ENCODE assay signal across 7 mouse cellular contexts in the genomic region with DNA sequence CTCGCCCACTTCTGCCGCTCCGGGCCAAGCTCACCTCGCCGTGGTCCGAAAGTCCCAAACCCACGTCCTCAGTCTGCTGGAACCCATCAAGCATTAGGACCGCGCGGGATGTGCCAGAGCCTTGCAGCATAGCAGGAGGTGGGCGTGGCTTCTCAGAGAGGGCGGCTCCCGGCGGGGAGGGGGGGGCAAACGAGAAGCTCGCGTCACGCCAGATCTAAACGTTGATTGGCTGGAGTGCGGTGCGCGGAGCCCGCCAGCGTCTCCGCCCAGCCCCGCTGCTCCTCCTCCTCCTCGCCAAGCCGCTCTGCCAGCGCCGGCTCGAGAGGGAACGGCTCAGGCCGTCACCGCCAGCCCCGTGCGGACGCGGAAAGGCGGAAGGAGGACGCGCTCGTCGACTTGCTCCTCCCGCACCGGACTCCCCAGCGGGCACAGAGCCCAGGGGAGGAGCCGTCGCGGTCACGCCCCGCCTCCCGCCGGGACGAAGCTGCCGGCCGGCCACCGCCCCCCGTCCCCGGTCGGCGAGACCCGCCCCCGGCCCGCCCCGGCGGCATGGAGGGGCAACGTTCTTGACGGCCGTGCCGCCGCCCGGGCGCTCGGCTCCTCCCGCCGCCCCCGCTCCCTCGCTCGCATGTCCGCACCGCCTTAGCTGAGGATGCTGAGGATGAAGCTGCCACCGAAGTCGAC. TPM values are rescaled to one million over a fixed set of nuclear protein-coding genes. Genes with fewer than 3 reads are reported as not detected.
DNase-seq lines count a peak whose midpoint lies in the region; ATAC-seq lines count a peak whose summit lies in the region.

TSS of gene Zcchc2 (plus strand) at position 269 of the 684 bp plus-strand sequence.

- no peaks in the 10 kb centered on the region for H3K27me3 ChIP-seq in intestine, embryonic 15.5 days (replicated peaks)
- peaks cover 18% of the 10 kb centered on the region for H3K27me3 ChIP-seq in midbrain, embryonic 10.5 days (ENCODE audit: low read depth, poor library complexity, severe bottlenecking)

- H3K4me2 ChIP-seq in intestine, embryonic 15.5 days (replicated peaks) = peak within 1 kb of the TSS; percentile 93

- H3K27ac ChIP-seq in intestine, embryonic 15.5 days = peak within 1 kb of the TSS; percentile 95
- peak within 1 kb of the TSS; percentile 91 for H3K27ac ChIP-seq in midbrain, embryonic 10.5 days (replicated peaks)

- no peaks in the 10 kb centered on the region for H3K36me3 ChIP-seq in intestine, embryonic 15.5 days
- H3K36me3 ChIP-seq in midbrain, embryonic 10.5 days = no peaks in the 10 kb centered on the region

- intact Hi-C loops in gastrocnemius, postnatal 36 days (cut with DNase I) = loop anchor here (2.0 to 10.0 kb wide), 4 partner anchors 43 to 325 kb away; partner anchors contain the start of genes Pign and Relch
- intact Hi-C loops in left cerebral cortex, postnatal 25 days (cut with DNase I) = loop anchor here (2.0 to 5.0 kb wide), 5 partner anchors 45 to 722 kb away; partner anchors contain the start of genes Bcl2, Pign and Relch

- H3K4me3 ChIP-seq in intestine, embryonic 15.5 days (replicated peaks) = peak within 1 kb of the TSS; percentile 81
- H3K4me3 ChIP-seq in midbrain, embryonic 10.5 days = peak within 1 kb of the TSS; percentile 86

- under 1% methylated on average over 64 of the region's 83 CpGs for WGBS in intestine, embryonic 15.5 days
- under 1% methylated on average over 68 of the region's 83 CpGs for WGBS in midbrain, embryonic 10.5 days

- DNase-seq in adrenal gland, adult 2 months = peak; percentile 100
- peak; percentile 97 for DNase-seq in embryo, embryonic 11.5 days (ENCODE audit: low read depth, low spot score)
- DNase-seq in gastrocnemius, postnatal 36 days = peak; percentile 97 to 99
- DNase-seq in left cerebral cortex, postnatal 25 days (ENCODE audit: low spot score in 2 of 2) = peak; percentile 98 to 99
- DNase-seq in midbrain, embryonic 10.5 days (ENCODE audit: low spot score) = peak; percentile 99
- DNase-seq in right cerebral cortex, postnatal 4 days = peak; percentile 98

- peak within 1 kb of the TSS; percentile 84 for H3K9ac ChIP-seq in intestine, embryonic 15.5 days

- H3K9me3 ChIP-seq in intestine, embryonic 15.5 days = no peaks in the 10 kb centered on the region
- no peaks in the 10 kb centered on the region for H3K9me3 ChIP-seq in midbrain, embryonic 10.5 days (replicated peaks)

- ATAC-seq in intestine, embryonic 15.5 days = peak; percentile 95

- H3K4me1 ChIP-seq in intestine, embryonic 15.5 days (replicated peaks) = 0 out of 2 replicates have a peak, but pooled peaks cover 2% of the 10 kb centered on the region
- H3K4me1 ChIP-seq in midbrain, embryonic 10.5 days = peaks cover 47% of the 10 kb centered on the region

RNA-seq across cellular contexts. Expression of gene Zcchc2, which starts in this region (rescaled TPM):
- 10 to 100 TPM; 13.3 to 21.2 TPM for total RNA-seq in adrenal gland, adult 2 months (2021)
- polyA plus RNA-seq in adrenal gland, adult 2 months (2012; rRNA removed) = 17.2 and 18.3 TPM in 2 replicates
- total RNA-seq in gastrocnemius, postnatal 36 days (2021) = 1 to 10 TPM; 8.6 to 9.6 TPM
- polyA plus RNA-seq in intestine, embryonic 15.5 days (2015; fragmentation: Nextera tagmentation; extraction: Ambion mirVana) = 2.2 and 2.6 TPM in 2 replicates
- 10 to 100 TPM; 22.1 to 27.1 TPM for total RNA-seq in left cerebral cortex, postnatal 25 days (2021)
- polyA plus RNA-seq in midbrain, embryonic 10.5 days (2016; fragmentation: Nextera tagmentation; extraction: Ambion mirVana) = 1.7 and 1.9 TPM in 2 replicates

Comparison
In these comparisons a context has a peak if more than half of its experiments do, and no peak if none do; other contexts are left out.
1. Peak in every context shown above with its lines: DNase-seq, ATAC-seq, H3K4me3 ChIP-seq and H3K27ac ChIP-seq.